Mouse (Mus musculus): ENCODE results near the gene Rnf43.

The Rnf43 gene

DNA sequence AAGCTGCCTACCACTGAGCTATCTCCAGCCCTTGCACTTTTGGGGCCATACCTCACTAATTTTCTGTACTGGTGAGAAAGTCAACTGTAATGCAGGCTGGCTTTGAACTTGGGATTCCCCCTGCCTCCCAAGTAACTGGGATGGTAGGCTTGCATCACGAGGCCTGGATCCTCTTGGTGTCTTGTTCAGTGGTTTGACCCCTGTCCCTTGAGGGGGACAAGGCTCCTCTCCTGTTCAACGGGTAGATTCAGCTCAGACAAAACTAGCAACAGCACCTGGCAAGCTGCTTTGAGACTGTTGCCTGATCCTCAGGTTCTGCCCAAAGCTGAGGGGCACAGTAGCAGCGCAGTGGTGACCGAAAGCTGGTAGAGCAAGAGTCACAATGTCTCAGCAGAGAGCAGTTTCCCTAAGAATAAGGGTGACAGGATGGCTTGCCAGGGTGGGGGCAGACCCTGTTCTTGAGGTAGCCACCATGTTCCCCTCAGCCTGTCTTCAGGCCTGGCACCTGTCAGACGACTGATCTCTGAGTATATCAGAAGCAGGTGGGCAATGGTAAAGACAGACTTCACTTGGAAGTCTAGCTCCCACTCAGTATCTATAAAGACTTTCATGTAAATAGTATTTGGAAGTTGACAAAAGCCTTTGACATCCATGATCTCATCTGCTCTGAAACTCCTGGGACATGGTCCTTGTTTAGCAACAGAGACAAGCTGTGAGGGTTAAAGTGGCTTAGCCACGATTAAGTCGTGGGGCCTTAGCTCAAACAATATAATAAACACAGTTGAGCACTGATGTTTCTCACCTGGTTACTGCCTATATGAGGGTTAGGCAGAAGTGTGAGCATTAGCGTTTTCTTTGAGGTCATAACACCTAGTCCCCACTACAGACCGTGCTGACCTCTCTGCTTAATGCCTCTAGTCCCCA, 83.4 kb downstream of the Rnf43 start:
- DNase-seq (ENCODE audit: low read depth) = no peak

GRCm38 (mm10) chr11:87747312-87747711, 84.8 kb downstream of the Rnf43 start:
- DNase-seq (ENCODE audit: low read depth) = no peak

- DNase-seq (ENCODE audit: low read depth) = no peak
Observed at GRCm38 (mm10) chr11:87747716-87748115, 85.2 kb downstream of the Rnf43 start.

- peak; percentile 27 for DNase-seq (ENCODE audit: low read depth)
Observed at GRCm38 (mm10) chr11:87748132-87749119, 85.9 kb downstream of the Rnf43 start.

DNA sequence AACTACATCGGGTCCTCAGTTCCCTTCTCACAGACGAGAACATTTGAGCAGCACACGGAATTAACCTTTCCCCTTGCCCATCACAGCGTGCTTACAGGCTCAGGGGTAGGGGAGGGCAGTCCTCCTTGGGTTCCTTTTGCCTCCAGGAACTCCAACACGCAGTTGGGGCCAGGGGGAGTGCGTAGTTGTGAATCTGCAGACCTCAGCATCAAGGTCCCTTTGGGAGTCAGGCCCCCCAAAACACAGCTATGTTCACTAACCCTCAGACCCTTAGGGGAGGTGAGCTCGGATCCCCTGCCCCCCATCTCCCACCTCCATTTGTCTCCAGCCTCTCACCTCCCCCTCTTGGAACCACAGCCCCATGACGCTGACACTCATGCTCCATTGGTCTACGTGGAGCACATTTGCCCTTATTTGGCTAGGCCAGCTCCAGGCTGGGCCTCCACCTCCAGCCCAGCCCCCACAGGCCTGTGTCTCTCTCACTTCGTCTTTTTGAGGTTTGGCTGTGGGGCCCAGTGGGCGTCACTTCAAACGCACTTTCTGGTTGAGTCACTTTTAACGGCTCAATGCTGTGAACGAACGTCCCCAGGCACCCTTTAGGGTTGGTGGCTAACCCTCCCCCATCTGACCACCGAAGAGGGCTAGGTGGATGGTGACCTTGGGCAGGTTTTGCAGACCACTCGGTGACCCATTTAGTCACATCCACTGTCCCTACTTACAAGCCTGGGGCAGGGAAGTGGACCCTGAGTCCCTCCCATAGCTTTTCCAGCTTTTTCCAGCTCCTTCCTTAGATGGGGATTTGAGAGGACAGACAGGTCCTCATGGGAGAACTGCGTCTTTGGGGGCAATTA, 86.9 kb downstream of the Rnf43 start:
- peak; percentile 80 for DNase-seq (ENCODE audit: low read depth)

GRCm38 (mm10) chr11:87750043-87750421, 87.5 kb downstream of the Rnf43 start:
- no peak for DNase-seq (ENCODE audit: low read depth)

- DNase-seq (ENCODE audit: low read depth) = no peak
Observed at GRCm38 (mm10) chr11:87750521-87750920, 88.0 kb downstream of the Rnf43 start.

- DNase-seq (ENCODE audit: low read depth) = peak; percentile 8
Observed at GRCm38 (mm10) chr11:87751031-87751430, 88.5 kb downstream of the Rnf43 start.

DNA sequence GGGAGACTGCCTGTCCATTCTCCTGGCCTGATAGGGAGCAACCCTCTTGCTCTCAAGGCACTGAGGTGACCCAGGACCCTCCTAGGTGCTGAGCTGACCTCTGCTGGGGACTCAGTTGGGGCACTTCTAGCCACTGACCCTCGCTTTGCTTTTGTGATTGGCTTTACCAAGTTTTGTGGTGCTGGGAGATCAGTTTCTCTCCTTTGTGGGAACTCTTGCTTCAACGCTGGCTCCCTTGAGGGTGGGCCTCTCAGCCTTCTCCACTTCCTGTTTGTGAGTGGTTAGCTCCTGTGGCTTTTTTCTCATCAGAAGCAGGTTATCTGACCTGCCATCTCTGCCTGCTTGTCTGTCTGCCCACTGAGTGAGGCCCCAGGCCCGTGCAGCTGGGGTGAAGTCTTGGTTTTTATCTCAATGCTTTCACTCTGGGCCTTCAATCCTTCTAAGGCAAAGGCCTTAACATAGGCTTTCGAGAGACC, 89.0 kb downstream of the Rnf43 start:
- DNase-seq (ENCODE audit: low read depth) = no peak

DNA sequence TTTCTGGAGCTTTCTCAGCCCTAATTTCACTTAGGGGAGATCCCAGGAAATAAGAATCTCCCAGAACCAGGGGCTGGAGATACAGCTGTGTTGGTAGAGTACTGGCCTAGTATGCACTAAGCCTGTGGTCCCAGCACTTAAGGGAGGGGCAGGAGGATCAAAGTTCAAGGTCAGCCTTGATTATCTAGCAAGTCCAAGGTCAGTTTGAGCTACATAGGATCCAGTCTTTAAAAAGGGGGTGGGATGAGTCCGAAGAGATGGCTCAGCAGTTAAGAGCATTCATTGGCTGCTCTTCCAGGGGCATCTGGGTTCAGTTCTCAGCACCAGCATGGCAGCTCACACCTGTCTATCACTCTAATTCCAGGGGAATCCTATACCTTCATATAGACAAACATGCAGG, 89.8 kb downstream of the Rnf43 start:
- no peak for DNase-seq (ENCODE audit: low read depth)

- no peak for DNase-seq (ENCODE audit: low read depth)
Observed at GRCm38 (mm10) chr11:87753255-87753654, 90.7 kb downstream of the Rnf43 start.

DNA sequence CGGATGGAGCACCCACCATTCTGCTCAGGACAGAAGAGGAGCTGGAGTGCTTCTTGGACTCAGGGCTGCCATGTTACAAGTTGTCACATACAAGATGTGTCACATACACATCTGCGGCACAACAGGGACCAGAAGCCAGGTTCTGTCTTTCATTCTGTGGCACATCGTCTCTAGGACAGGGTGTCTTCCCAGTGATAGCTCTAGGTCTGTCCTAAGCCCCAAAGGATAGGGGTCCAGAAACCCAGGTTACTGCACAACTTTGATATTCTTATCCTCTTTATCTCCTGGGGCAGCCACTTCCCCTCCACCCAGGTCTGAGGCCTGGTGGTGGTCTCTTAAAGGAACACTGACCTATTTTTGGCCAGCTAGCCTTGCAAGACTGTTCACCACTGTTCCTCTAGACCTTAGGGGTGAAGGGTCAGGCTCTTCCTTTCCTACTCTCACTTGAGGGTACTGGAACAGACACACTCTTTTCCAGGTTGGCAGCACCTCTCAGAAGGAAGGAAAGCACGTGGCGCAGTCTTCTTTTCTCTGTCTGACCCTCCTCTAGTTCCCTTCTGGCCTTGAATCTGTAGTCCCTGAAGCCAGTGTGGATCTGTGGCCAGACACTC, 91.5 kb downstream of the Rnf43 start:
- DNase-seq (ENCODE audit: low read depth) = no peak

GRCm38 (mm10) chr11:87754603-87755002, 92.1 kb downstream of the Rnf43 start:
- no peak for DNase-seq (ENCODE audit: low read depth)

GRCm38 (mm10) chr11:87755360-87756017, 93.0 kb downstream of the Rnf43 start:
- DNase-seq (ENCODE audit: low read depth) = no peak

DNA sequence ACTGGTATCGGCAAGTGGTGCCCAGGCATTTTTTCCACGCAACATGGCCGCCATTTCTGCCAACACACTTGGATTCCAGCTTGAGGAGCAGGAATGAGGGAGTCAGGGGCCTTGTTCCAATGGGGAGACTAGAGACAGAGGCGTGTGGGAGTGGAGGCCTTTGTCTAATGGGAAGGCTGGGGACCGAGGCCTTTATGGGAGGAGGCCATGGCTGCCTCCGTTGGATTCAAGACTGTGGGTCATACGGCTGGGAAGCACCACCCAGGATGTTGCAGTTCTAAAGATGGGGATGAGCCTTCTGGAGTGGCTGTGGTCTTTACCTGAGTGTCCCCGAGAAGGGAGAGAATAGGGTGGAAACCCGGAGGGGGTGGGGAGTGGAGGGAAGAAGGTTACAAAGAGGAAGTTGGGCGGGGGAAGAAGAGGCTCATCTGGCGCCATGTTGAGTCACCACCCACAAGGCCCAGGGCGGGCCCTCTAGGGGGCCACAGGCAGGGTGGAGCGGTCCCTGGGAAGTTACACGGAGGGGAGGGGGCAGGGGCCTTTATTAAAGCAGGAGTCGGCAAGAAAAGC, 93.8 kb downstream of the Rnf43 start:
- DNase-seq (ENCODE audit: low read depth) = no peak

- DNase-seq (ENCODE audit: low read depth) = no peak
Observed at GRCm38 (mm10) chr11:87757001-87757954, 94.8 kb downstream of the Rnf43 start.

GRCm38 (mm10) chr11:87758161-87758911, 95.8 kb downstream of the Rnf43 start:
- no peak for DNase-seq (ENCODE audit: low read depth)

DNA sequence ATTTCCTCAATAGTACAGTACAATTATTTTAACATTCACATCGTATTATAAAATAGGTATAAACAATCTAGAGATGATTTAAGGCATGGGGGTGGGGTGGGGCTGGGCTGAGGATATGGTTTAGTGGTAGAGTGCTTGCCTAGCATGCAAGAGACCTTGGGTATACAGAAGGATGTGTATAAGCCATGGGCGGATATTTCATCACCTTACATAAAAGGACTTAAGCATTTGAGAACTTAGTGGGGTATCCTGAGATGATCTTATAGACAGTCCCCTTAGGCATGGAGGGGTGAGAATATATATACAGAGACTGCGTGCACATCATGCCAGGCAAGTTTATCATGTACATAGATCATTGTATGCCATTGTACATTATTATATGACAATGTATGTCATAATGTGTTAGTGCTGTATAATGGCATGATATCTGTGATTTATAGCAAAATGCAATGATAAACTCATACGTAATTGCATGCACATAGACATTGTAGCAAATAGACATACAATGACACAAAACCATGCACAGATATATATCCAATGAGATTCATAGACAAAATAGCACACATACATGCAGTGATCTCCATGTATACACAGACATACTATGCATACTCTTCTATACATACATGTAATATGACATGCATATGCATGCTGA, 96.6 kb downstream of the Rnf43 start:
- no peak for DNase-seq (ENCODE audit: low read depth)

All from NIH3T3 (cell line).